Mouse (Mus musculus) liver, embryonic 14.5 days (tissue): ENCODE results near the gene Grap2.

ENCODE experiments used
- CTCF ChIP-seq: IDR thresholded peaks from 2 replicates; pipeline ENCODE4 v1.5.1; 2016; ENCODE audit warnings: antibody characterized with exemption, low read depth, control low read depth
- EP300 ChIP-seq: IDR thresholded peaks from 2 replicates; pipeline ENCODE4 v1.6.1; 2016; ENCODE audit warnings: antibody characterized with exemption, low read depth

DNA sequence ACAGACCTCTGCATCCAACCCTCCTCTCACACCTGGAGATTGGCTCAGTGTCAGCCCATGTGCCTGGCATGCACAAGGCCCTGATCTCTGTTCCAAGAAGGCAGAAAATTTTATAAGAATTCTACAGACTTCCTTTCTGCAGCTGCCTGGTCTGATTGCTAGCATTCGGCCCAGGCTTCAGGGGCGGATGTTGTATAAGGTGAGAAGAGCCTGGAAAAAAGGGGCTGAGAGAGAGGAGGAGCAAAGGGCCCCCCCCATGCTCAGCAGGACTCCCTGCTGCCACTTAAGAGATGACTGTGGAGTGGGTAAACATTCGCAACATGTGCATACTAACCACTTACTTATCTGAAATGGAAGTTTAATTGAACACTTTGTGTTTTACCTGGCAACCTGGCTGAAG is 35.6 kb downstream of the Grap2 start:
- TF ChIP-seq EP300 (no peak), CTCF (no peak)
